10 mouse cellular contexts compared by ENCODE assay signal in genomic region chr9:56712667-56713369, GRCm38 (mm10).
DNase-seq lines count a peak whose midpoint lies in the region; ATAC-seq and TF ChIP-seq lines count a peak whose summit lies in the region.
"Had no signal": no experiment of that assay in that cellular context is flagged by ENCODE, and none has a peak within 500 bp of the region (broad histone marks: within the 10 kb centered on the region; RNA-seq: fewer than 3 reads in every experiment).

No protein-coding gene starts in this region.

- H3K4me1 ChIP-seq in kidney, postnatal 0 days (replicated peaks; ENCODE audit: insufficient read depth, low read length) = no peaks in the 10 kb centered on the region
- H3K4me1 ChIP-seq in kidney, embryonic 16.5 days (ENCODE audit: insufficient read depth, low read length) = no peaks in the 10 kb centered on the region
- H3K4me1 ChIP-seq: embryonic facial prominence, embryonic 13.5 days had no signal

- no peaks in the 10 kb centered on the region for H3K9me3 ChIP-seq in kidney, postnatal 0 days (replicated peaks; ENCODE audit: low read length)
- no peaks in the 10 kb centered on the region for H3K9me3 ChIP-seq in kidney, embryonic 16.5 days (ENCODE audit: low read length)
- H3K9me3 ChIP-seq: embryonic facial prominence, embryonic 13.5 days had no signal

- H3K27me3 ChIP-seq in kidney, postnatal 0 days (ENCODE audit: insufficient read depth, low read length) = no peaks in the 10 kb centered on the region
- H3K27me3 ChIP-seq in kidney, embryonic 16.5 days (ENCODE audit: insufficient read depth, low read length) = no peaks in the 10 kb centered on the region
- H3K27me3 ChIP-seq: embryonic facial prominence, embryonic 13.5 days had no signal

- no peaks in the 10 kb centered on the region for H3K36me3 ChIP-seq in kidney, postnatal 0 days (ENCODE audit: insufficient read depth, low read length)
- H3K36me3 ChIP-seq in kidney, embryonic 16.5 days (ENCODE audit: insufficient read depth, low read length) = no peaks in the 10 kb centered on the region
- H3K36me3 ChIP-seq: embryonic facial prominence, embryonic 13.5 days had no signal

- H3K27ac ChIP-seq in kidney, postnatal 0 days = no peak overlapping the region
- no peak overlapping the region for H3K27ac ChIP-seq in kidney, embryonic 16.5 days (ENCODE audit: low read length)
- H3K27ac ChIP-seq in layer of hippocampus, adult 2 months = peak overlapping the region; percentile 44; the same call in 1 of the 2 replicates
- H3K27ac ChIP-seq: embryonic facial prominence, embryonic 13.5 days had no signal

- peak; percentile 23; the same call in 1 of the 2 replicates for TF ChIP-seq CTCF in kidney, postnatal 0 days (IDR thresholded peaks at IDR 0.05; ENCODE audit: low read depth)
- TF ChIP-seq CTCF in layer of hippocampus, adult 2 months (conservative IDR thresholded peaks at IDR 0.05) = peak; percentile 56

- 56% methylated on average over 14 of the region's 14 CpGs for WGBS in kidney, postnatal 0 days
- WGBS in kidney, embryonic 16.5 days = 60% methylated on average over 14 of the region's 14 CpGs

- H3K9ac ChIP-seq in kidney, postnatal 0 days (ENCODE audit: low read depth, low read length) = no peak overlapping the region
- no peak overlapping the region for H3K9ac ChIP-seq in kidney, embryonic 16.5 days (replicated peaks; ENCODE audit: low read length)
- H3K9ac ChIP-seq: embryonic facial prominence, embryonic 13.5 days had no signal

- DNase-seq in kidney, postnatal 0 days (ENCODE audit: low spot score) = no peak
- peak; percentile 23 for DNase-seq in gastrocnemius, postnatal 14 days
- peak; percentile 53 to 67 for DNase-seq in layer of hippocampus, adult 2 months (ENCODE audit: low spot score in 2 of 2)
- peak; percentile 92 to 95 for DNase-seq in right cerebral cortex, postnatal 10 days (ENCODE audit: low spot score in 2 of 2)
- DNase-seq in kidney, postnatal 10 days = no peak
- DNase-seq in kidney, postnatal 14 days = no peak
- no peak for DNase-seq in ovary, postnatal 36 days (ENCODE audit: low spot score)
- DNase-seq: adrenal gland, postnatal 25 days had no signal

- H3K4me3 ChIP-seq in kidney, postnatal 0 days (replicated peaks; ENCODE audit: low read depth, low read length) = no peak overlapping the region
- no peak overlapping the region for H3K4me3 ChIP-seq in kidney, embryonic 16.5 days (ENCODE audit: low read length)
- no peak overlapping the region; the same call in 1 of the 2 replicates for H3K4me3 ChIP-seq in layer of hippocampus, adult 2 months
- H3K4me3 ChIP-seq: embryonic facial prominence, embryonic 13.5 days had no signal

- no peak for ATAC-seq in kidney, postnatal 0 days (replicated peaks; ENCODE audit: low FRiP score, low read depth)
- ATAC-seq in kidney, embryonic 16.5 days (ENCODE audit: low FRiP score, low TSS enrichment) = no peak

- no peak overlapping the region for H3K4me2 ChIP-seq in kidney, postnatal 0 days (ENCODE audit: low read length)
- no peak overlapping the region for H3K4me2 ChIP-seq in kidney, embryonic 16.5 days (replicated peaks; ENCODE audit: low read depth, low read length)
- H3K4me2 ChIP-seq: embryonic facial prominence, embryonic 13.5 days had no signal

- intact Hi-C loops in gastrocnemius, postnatal 14 days (cut with DNase I; ENCODE audit: low total_unique reads) = no loop called here

Comparison
In these comparisons a context has a peak if more than half of its experiments do, and no peak if none do; other contexts are left out.
1. DNase-seq: peak in gastrocnemius, postnatal 14 days (single experiment), layer of hippocampus, adult 2 months (2 of 2) and right cerebral cortex, postnatal 10 days (2 of 2); none in kidney, postnatal 0 days (single experiment), kidney, postnatal 10 days (single experiment), kidney, postnatal 14 days (single experiment) and ovary, postnatal 36 days (single experiment).